Mouse (Mus musculus): Measurements from ENCODE around the gene Gm20909.
"Not testable (repeated sequence)": the region's sequence is repeated elsewhere in the genome, so short reads cannot be mapped to it uniquely, and the experiment has no call there.

The Gm20909 gene

GRCm38 (mm10) chrY:21164270-21164669, at the start of gene Gm20909:
TSS of gene Gm20909 (plus strand) at chrY:21164570.
- DNase-seq (ENCODE audit: low read depth, low spot score), result not testable (repeated sequence)

Data from forelimb bud, embryonic 11.5 days (tissue).